Mouse (Mus musculus): Measurements from ENCODE around the gene Ndufv2.

GRCm38 (mm10) chr17:66110746-66111145 lies 9.4 kb upstream of the Ndufv2 start:
- no peak for TF ChIP-seq CTCF (IDR thresholded peaks at IDR 0.05)
- TF ChIP-seq EP300 (IDR thresholded peaks at IDR 0.05): no peak
